Mouse (Mus musculus): Measurements from ENCODE around the gene Fam25c. TPM values are rescaled to one million over a fixed set of nuclear protein-coding genes. Genes with fewer than 3 reads are reported as not detected.

The Fam25c gene
- polyA plus RNA-seq, 2 experiments = 0.28 TPM; not detected in 1

DNA sequence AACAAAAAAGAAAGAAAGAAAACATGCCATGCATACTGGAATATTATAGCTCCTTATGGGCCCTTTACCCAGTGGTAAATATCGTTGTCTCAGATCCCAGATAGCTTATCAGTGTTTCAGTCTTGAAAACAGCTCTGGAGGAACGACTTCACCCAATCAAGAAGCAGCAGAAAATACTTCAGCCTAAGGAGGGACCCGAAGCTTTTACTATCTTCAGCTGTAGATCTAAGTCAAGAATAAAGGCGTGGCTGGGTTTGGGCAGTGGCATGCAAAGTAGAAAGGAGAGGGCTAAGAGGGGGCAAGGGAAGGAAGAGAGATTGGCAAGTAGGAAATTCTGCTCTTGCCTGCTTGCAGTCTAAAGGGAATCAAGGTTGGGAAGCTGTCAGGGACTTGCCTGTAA is 6.9 kb upstream of the Fam25c start:
- DNase-seq (ENCODE audit: low read depth in 3 of 3, low spot score in 3 of 3) = no peak
- WGBS (ENCODE audit: insufficient replicate concordance) = 11% methylated on average over 4 of the region's 4 CpGs
- Histone ChIP-seq H3K4me1 (replicated peaks; ENCODE audit: control insufficient read depth in 2 of 2, insufficient read depth in 2 of 2, low read length in 1 of 2) (peaks cover 0 to 12% of the 10 kb centered on the region in 2 experiments; a peak in 2 of 4 replicates), H3K36me3 (replicated peaks; ENCODE audit: control insufficient read depth, insufficient read depth, low read depth) (no peaks in the 10 kb centered on the region), H3K4me2 (ENCODE audit: low read depth) (no peak overlapping the region), H3K27me3 (ENCODE audit: control insufficient read depth, insufficient read depth, low read length) (no peaks in the 10 kb centered on the region), H3K4me3 (ENCODE audit: insufficient read depth in 1 of 2, low read depth in 2 of 2, low read length in 2 of 2) (no peak overlapping the region), H3K9ac (replicated peaks) (no peak overlapping the region), H3K27ac (no peak overlapping the region), H3K9me3 (ENCODE audit: control insufficient read depth, low read length) (no peaks in the 10 kb centered on the region)
- no peak for ATAC-seq (ENCODE audit: insufficient read depth)
- TF ChIP-seq EP300 (IDR thresholded peaks at IDR 0.05; ENCODE audit: low read depth) = no peak
- no peak for TF ChIP-seq CTCF (IDR thresholded peaks at IDR 0.05; ENCODE audit: low read depth)

DNA sequence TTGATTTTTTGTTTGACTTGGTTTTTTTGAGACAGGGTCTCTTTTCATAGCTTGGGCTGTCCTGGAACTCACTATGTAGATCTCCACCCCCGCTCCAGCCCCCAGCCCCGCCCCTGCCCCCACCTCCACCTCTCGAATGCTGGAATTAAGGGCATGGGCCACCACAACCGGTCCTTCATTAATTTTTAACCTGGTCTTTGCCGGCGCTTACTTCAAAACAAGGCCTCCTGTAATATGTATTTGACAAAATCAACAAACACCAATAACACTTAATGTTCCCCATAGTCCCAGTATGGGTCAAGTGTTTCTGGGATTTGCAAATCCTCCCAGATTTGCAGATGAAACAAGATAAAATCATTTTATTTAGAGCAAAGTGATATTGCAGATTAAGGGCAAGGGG is 5.0 kb upstream of the Fam25c start:
- Histone ChIP-seq H3K27me3 (ENCODE audit: control insufficient read depth, insufficient read depth, low read length) (no peaks in the 10 kb centered on the region), H3K9ac (replicated peaks) (no peak overlapping the region), H3K9me3 (ENCODE audit: control insufficient read depth, low read length) (no peaks in the 10 kb centered on the region), H3K36me3 (replicated peaks; ENCODE audit: control insufficient read depth, insufficient read depth, low read depth) (no peaks in the 10 kb centered on the region), H3K4me1 (replicated peaks; ENCODE audit: control insufficient read depth in 2 of 2, insufficient read depth in 2 of 2, low read length in 1 of 2) (peaks cover 0 to 12% of the 10 kb centered on the region in 2 experiments; a peak in 2 of 4 replicates), H3K4me2 (ENCODE audit: low read depth) (no peak overlapping the region), H3K27ac (no peak overlapping the region), H3K4me3 (ENCODE audit: insufficient read depth in 1 of 2, low read depth in 2 of 2, low read length in 2 of 2) (no peak overlapping the region)
- TF ChIP-seq EP300 (IDR thresholded peaks at IDR 0.05; ENCODE audit: low read depth) (no peak), CTCF (IDR thresholded peaks at IDR 0.05; ENCODE audit: low read depth) (no peak)
- ATAC-seq (ENCODE audit: insufficient read depth) (no peak), DNase-seq (ENCODE audit: low read depth in 3 of 3, low spot score in 3 of 3) (no peak)
- WGBS (ENCODE audit: insufficient replicate concordance) = 48% methylated on average over 6 of the region's 6 CpGs

DNA sequence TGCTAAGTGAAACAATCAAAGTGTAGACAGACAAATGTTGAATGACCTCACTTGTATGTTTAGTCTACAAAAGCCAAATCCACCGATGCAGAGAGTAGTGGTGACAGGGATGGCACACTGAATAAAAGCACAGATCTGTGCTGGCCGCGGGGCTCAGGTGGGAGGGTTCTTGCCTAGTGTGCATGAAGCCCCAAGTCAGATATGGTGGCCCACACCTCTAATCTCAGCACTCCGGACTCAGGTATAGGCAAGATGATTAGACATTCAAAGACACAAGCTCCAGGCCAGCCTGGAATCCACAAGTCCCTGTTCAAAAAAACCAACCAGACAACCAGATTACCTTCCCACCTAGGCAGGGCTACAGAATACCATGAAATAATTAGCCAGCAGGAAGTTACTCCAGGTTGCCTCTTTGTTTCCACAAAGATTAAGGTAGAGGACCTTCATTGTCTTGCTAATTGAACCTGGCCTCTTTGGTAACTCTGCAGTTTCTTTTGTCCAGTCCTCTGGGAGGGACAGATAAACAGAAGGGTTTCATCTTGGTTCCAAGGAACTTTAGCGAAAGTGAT is 4.5 kb upstream of the Fam25c start:
- ATAC-seq (ENCODE audit: insufficient read depth) (no peak), DNase-seq (ENCODE audit: low read depth in 3 of 3, low spot score in 3 of 3) (no peak)
- Histone ChIP-seq H3K36me3 (replicated peaks; ENCODE audit: control insufficient read depth, insufficient read depth, low read depth) (no peaks in the 10 kb centered on the region), H3K9me3 (ENCODE audit: control insufficient read depth, low read length) (no peaks in the 10 kb centered on the region), H3K9ac (replicated peaks) (no peak overlapping the region), H3K27ac (no peak overlapping the region), H3K4me3 (ENCODE audit: insufficient read depth in 1 of 2, low read depth in 2 of 2, low read length in 2 of 2) (no peak overlapping the region), H3K4me1 (replicated peaks; ENCODE audit: control insufficient read depth in 2 of 2, insufficient read depth in 2 of 2, low read length in 1 of 2) (peaks cover 0 to 12% of the 10 kb centered on the region in 2 experiments; a peak in 2 of 4 replicates), H3K27me3 (ENCODE audit: control insufficient read depth, insufficient read depth, low read length) (no peaks in the 10 kb centered on the region), H3K4me2 (ENCODE audit: low read depth) (no peak overlapping the region)
- 36% methylated on average over 5 of the region's 5 CpGs for WGBS (ENCODE audit: insufficient replicate concordance)
- TF ChIP-seq EP300 (IDR thresholded peaks at IDR 0.05; ENCODE audit: low read depth) (no peak), CTCF (IDR thresholded peaks at IDR 0.05; ENCODE audit: low read depth) (no peak)

DNA sequence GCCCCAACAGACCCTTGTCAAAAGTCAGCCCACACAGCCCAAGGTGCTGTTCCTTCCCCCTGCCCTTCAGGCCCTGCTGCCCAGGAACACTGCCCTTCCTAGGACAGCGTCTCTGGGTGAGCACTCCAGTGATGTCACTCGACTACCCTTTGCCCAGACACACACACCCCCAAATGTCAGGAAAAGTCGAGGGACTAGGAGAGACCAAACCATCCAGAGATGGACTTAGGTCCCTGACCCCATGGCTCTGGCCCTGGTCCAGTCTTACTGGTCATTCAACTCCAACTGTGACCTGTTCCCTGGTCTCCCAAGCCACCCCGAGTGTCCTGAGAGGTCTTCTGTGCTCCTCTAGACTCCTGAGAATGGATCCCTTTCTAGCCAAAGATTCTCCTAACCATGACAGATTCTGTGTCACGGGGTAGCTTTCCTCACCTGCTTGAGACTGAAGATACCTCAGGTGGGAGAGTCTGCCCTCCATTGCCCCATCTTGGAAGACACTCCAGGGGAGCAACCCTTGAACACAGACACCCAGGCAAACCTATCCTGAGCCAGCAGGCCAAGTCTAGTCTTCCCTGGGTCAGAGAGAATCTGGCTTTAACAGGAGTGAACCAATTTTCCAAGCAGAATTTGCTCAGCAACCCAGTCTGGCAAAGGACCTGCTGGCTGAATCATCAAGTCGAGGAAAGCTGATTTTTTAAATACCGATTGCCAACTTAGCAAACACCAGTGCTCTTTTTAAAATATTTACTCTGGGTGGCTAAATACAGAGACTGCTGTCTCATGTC is 2.6 kb upstream of the Fam25c start:
- TF ChIP-seq EP300 (IDR thresholded peaks at IDR 0.05; ENCODE audit: low read depth) (no peak), CTCF (IDR thresholded peaks at IDR 0.05; ENCODE audit: low read depth) (no peak)
- no peak overlapping the region for H3K4me2 ChIP-seq (ENCODE audit: low read depth)
- H3K27ac ChIP-seq = no peak overlapping the region
- H3K4me1 ChIP-seq (replicated peaks; ENCODE audit: control insufficient read depth in 2 of 2, insufficient read depth in 2 of 2, low read length in 1 of 2) = peaks cover 0 to 12% of the 10 kb centered on the region in 2 experiments; a peak in 2 of 4 replicates
- H3K27me3 ChIP-seq (ENCODE audit: control insufficient read depth, insufficient read depth, low read length) = no peaks in the 10 kb centered on the region
- peak; percentile 56 for ATAC-seq (ENCODE audit: insufficient read depth)
- H3K9ac ChIP-seq (replicated peaks) = no peak overlapping the region
- no peaks in the 10 kb centered on the region for H3K9me3 ChIP-seq (ENCODE audit: control insufficient read depth, low read length)
- peak in 1 of 3 experiments; percentile 19 for DNase-seq (ENCODE audit: low read depth in 3 of 3, low spot score in 3 of 3)
- 53% methylated on average over 7 of the region's 7 CpGs for WGBS (ENCODE audit: insufficient replicate concordance)
- no peaks in the 10 kb centered on the region for H3K36me3 ChIP-seq (replicated peaks; ENCODE audit: control insufficient read depth, insufficient read depth, low read depth)
- H3K4me3 ChIP-seq (ENCODE audit: insufficient read depth in 1 of 2, low read depth in 2 of 2, low read length in 2 of 2) = no peak overlapping the region

DNA sequence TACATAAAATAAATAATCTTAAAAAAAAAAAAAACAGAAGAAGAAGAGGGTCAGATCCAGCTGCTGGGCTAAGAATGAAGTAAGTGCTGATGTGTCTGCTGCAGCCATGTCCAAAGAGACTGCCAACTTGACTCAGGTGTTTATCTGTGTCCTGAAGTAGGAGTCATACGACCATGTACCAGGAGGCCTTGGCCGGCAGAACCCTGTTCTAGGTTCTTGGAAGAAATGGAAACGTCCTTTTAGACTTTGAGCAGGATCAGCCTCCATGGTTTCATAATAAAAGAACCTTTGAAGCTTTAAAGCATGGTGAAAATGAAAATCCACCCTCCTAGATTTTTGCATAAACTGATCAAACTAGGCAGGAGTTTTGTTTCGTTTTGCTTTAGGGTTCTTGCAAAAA is 777 bp downstream of the Fam25c start:
- Histone ChIP-seq H3K27me3 (ENCODE audit: control insufficient read depth, insufficient read depth, low read length) (no peaks in the 10 kb centered on the region), H3K9me3 (ENCODE audit: control insufficient read depth, low read length) (no peaks in the 10 kb centered on the region), H3K4me1 (replicated peaks; ENCODE audit: control insufficient read depth in 2 of 2, insufficient read depth in 2 of 2, low read length in 1 of 2) (peaks cover 0 to 9% of the 10 kb centered on the region in 2 experiments; a peak in 1 of 4 replicates), H3K4me2 (ENCODE audit: low read depth) (no peak overlapping the region), H3K27ac (no peak overlapping the region), H3K36me3 (replicated peaks; ENCODE audit: control insufficient read depth, insufficient read depth, low read depth) (no peaks in the 10 kb centered on the region), H3K9ac (replicated peaks) (no peak overlapping the region), H3K4me3 (ENCODE audit: insufficient read depth in 1 of 2, low read depth in 2 of 2, low read length in 2 of 2) (no peak overlapping the region)
- ATAC-seq (ENCODE audit: insufficient read depth) (no peak), DNase-seq (ENCODE audit: low read depth in 3 of 3, low spot score in 3 of 3) (no peak)
- 53% methylated on average over 4 of the region's 4 CpGs for WGBS (ENCODE audit: insufficient replicate concordance)
- no peak for TF ChIP-seq CTCF (IDR thresholded peaks at IDR 0.05; ENCODE audit: low read depth)
- no peak for TF ChIP-seq EP300 (IDR thresholded peaks at IDR 0.05; ENCODE audit: low read depth)

Data from liver, embryonic 14.5 days (tissue).